Mouse (Mus musculus): ENCODE measurements around the gene Btbd3. TPM values are rescaled to one million over a fixed set of nuclear protein-coding genes. Genes with fewer than 3 reads are reported as not detected.

Btbd3 gene
- polyA plus RNA-seq, 1 experiment, result 13.6 TPM

GRCm38 (mm10) chr2:138490688-138491405 lies 234.5 kb downstream of the Btbd3 start:
- Histone ChIP-seq H3K4me1 (ENCODE audit: control insufficient read depth, insufficient read depth, low read length) (no peaks in the 10 kb centered on the region), H3K4me3 (ENCODE audit: low read depth, low read length) (no peak overlapping the region), H3K27me3 (ENCODE audit: control insufficient read depth, insufficient read depth, low read length, poor library complexity, severe bottlenecking) (no peaks in the 10 kb centered on the region), H3K9me3 (replicated peaks; ENCODE audit: control insufficient read depth, insufficient read depth, low read length, poor library complexity, severe bottlenecking) (no peaks in the 10 kb centered on the region), H3K9ac (ENCODE audit: low read depth, poor library complexity, severe bottlenecking) (no peak overlapping the region), H3K36me3 (ENCODE audit: control insufficient read depth, insufficient read depth, low read length, poor library complexity, severe bottlenecking) (no peaks in the 10 kb centered on the region), H3K27ac (ENCODE audit: insufficient read depth, low read length) (no peak overlapping the region)
- TF ChIP-seq CTCF (IDR thresholded peaks at IDR 0.05; ENCODE audit: low read depth, low read length), result no peak
- TF ChIP-seq EP300 (IDR thresholded peaks at IDR 0.05; ENCODE audit: insufficient read depth, low read depth, low read length), result no peak
- no peak for TF ChIP-seq POLR2A (IDR thresholded peaks at IDR 0.05; ENCODE audit: insufficient read depth, low read length)

- H3K27ac ChIP-seq (ENCODE audit: insufficient read depth, low read length), result no peak overlapping the region
- no peaks in the 10 kb centered on the region for H3K36me3 ChIP-seq (ENCODE audit: control insufficient read depth, insufficient read depth, low read length, poor library complexity, severe bottlenecking)
- no peak for TF ChIP-seq CTCF (IDR thresholded peaks at IDR 0.05; ENCODE audit: low read depth, low read length)
- H3K9me3 ChIP-seq (replicated peaks; ENCODE audit: control insufficient read depth, insufficient read depth, low read length, poor library complexity, severe bottlenecking), result no peaks in the 10 kb centered on the region
- no peaks in the 10 kb centered on the region for H3K4me1 ChIP-seq (ENCODE audit: control insufficient read depth, insufficient read depth, low read length)
- no peaks in the 10 kb centered on the region for H3K27me3 ChIP-seq (ENCODE audit: control insufficient read depth, insufficient read depth, low read length, poor library complexity, severe bottlenecking)
- no peak overlapping the region for H3K4me3 ChIP-seq (ENCODE audit: low read depth, low read length)
- no peak overlapping the region for H3K9ac ChIP-seq (ENCODE audit: low read depth, poor library complexity, severe bottlenecking)
These were observed 235.8 kb downstream of the Btbd3 start for GRCm38 (mm10) chr2:138492176-138492575.

GRCm38 (mm10) chr2:138503866-138504380 lies 247.6 kb downstream of the Btbd3 start:
- H3K4me3 ChIP-seq (ENCODE audit: low read depth, low read length), result no peak overlapping the region
- H3K36me3 ChIP-seq (ENCODE audit: control insufficient read depth, insufficient read depth, low read length, poor library complexity, severe bottlenecking), result no peaks in the 10 kb centered on the region
- no peak overlapping the region for H3K27ac ChIP-seq (ENCODE audit: insufficient read depth, low read length)
- no peak overlapping the region for H3K9ac ChIP-seq (ENCODE audit: low read depth, poor library complexity, severe bottlenecking)
- TF ChIP-seq CTCF (IDR thresholded peaks at IDR 0.05; ENCODE audit: low read depth, low read length), result no peak
- no peak for TF ChIP-seq EP300 (IDR thresholded peaks at IDR 0.05; ENCODE audit: insufficient read depth, low read depth, low read length)
- TF ChIP-seq POLR2A (IDR thresholded peaks at IDR 0.05; ENCODE audit: insufficient read depth, low read length), result no peak
- no peaks in the 10 kb centered on the region for H3K4me1 ChIP-seq (ENCODE audit: control insufficient read depth, insufficient read depth, low read length)
- no peaks in the 10 kb centered on the region for H3K9me3 ChIP-seq (replicated peaks; ENCODE audit: control insufficient read depth, insufficient read depth, low read length, poor library complexity, severe bottlenecking)
- no peaks in the 10 kb centered on the region; the same call in 1 of the 2 replicates for H3K27me3 ChIP-seq (ENCODE audit: control insufficient read depth, insufficient read depth, low read length, poor library complexity, severe bottlenecking)

- H3K27me3 ChIP-seq (ENCODE audit: control insufficient read depth, insufficient read depth, low read length, poor library complexity, severe bottlenecking), result no peaks in the 10 kb centered on the region
- H3K9me3 ChIP-seq (replicated peaks; ENCODE audit: control insufficient read depth, insufficient read depth, low read length, poor library complexity, severe bottlenecking), result peaks cover 18% of the 10 kb centered on the region
- H3K4me3 ChIP-seq (ENCODE audit: low read depth, low read length), result no peak overlapping the region
- no peaks in the 10 kb centered on the region for H3K36me3 ChIP-seq (ENCODE audit: control insufficient read depth, insufficient read depth, low read length, poor library complexity, severe bottlenecking)
- H3K4me1 ChIP-seq (ENCODE audit: control insufficient read depth, insufficient read depth, low read length), result no peaks in the 10 kb centered on the region
- peak overlapping the region; percentile 56 for H3K27ac ChIP-seq (ENCODE audit: insufficient read depth, low read length)
- H3K9ac ChIP-seq (ENCODE audit: low read depth, poor library complexity, severe bottlenecking), result no peak overlapping the region
- TF ChIP-seq EP300 (IDR thresholded peaks at IDR 0.05; ENCODE audit: insufficient read depth, low read depth, low read length) (0 out of 2 replicates have a peak, but pooled peaks have one; percentile 30), CTCF (IDR thresholded peaks at IDR 0.05; ENCODE audit: low read depth, low read length) (no peak), POLR2A (IDR thresholded peaks at IDR 0.05; ENCODE audit: insufficient read depth, low read length) (no peak)
These were observed 259.2 kb downstream of the Btbd3 start for GRCm38 (mm10) chr2:138515531-138515930.

- H3K9ac ChIP-seq (ENCODE audit: low read depth, poor library complexity, severe bottlenecking), result no peak overlapping the region
- H3K9me3 ChIP-seq (replicated peaks; ENCODE audit: control insufficient read depth, insufficient read depth, low read length, poor library complexity, severe bottlenecking), result 0 out of 2 replicates have a peak, but pooled peaks cover 2% of the 10 kb centered on the region
- H3K36me3 ChIP-seq (ENCODE audit: control insufficient read depth, insufficient read depth, low read length, poor library complexity, severe bottlenecking), result no peaks in the 10 kb centered on the region
- no peak overlapping the region for H3K27ac ChIP-seq (ENCODE audit: insufficient read depth, low read length)
- no peaks in the 10 kb centered on the region for H3K27me3 ChIP-seq (ENCODE audit: control insufficient read depth, insufficient read depth, low read length, poor library complexity, severe bottlenecking)
- TF ChIP-seq POLR2A (IDR thresholded peaks at IDR 0.05; ENCODE audit: insufficient read depth, low read length) (no peak), CTCF (IDR thresholded peaks at IDR 0.05; ENCODE audit: low read depth, low read length) (no peak), EP300 (IDR thresholded peaks at IDR 0.05; ENCODE audit: insufficient read depth, low read depth, low read length) (no peak)
- H3K4me3 ChIP-seq (ENCODE audit: low read depth, low read length), result no peak overlapping the region
- no peaks in the 10 kb centered on the region for H3K4me1 ChIP-seq (ENCODE audit: control insufficient read depth, insufficient read depth, low read length)
These were observed 272.1 kb downstream of the Btbd3 start for GRCm38 (mm10) chr2:138528461-138528860.

GRCm38 (mm10) chr2:138531160-138531967 lies 275.0 kb downstream of the Btbd3 start:
- Histone ChIP-seq H3K4me1 (ENCODE audit: control insufficient read depth, insufficient read depth, low read length) (no peaks in the 10 kb centered on the region), H3K4me3 (ENCODE audit: low read depth, low read length) (no peak overlapping the region), H3K9me3 (replicated peaks; ENCODE audit: control insufficient read depth, insufficient read depth, low read length, poor library complexity, severe bottlenecking) (no peaks in the 10 kb centered on the region), H3K27ac (ENCODE audit: insufficient read depth, low read length) (no peak overlapping the region), H3K9ac (ENCODE audit: low read depth, poor library complexity, severe bottlenecking) (no peak overlapping the region), H3K27me3 (ENCODE audit: control insufficient read depth, insufficient read depth, low read length, poor library complexity, severe bottlenecking) (no peaks in the 10 kb centered on the region), H3K36me3 (ENCODE audit: control insufficient read depth, insufficient read depth, low read length, poor library complexity, severe bottlenecking) (no peaks in the 10 kb centered on the region)
- TF ChIP-seq EP300 (IDR thresholded peaks at IDR 0.05; ENCODE audit: insufficient read depth, low read depth, low read length) (no peak), CTCF (IDR thresholded peaks at IDR 0.05; ENCODE audit: low read depth, low read length) (no peak), POLR2A (IDR thresholded peaks at IDR 0.05; ENCODE audit: insufficient read depth, low read length) (no peak)
